Mouse (Mus musculus) adrenal gland, adult (tissue): Measurements from ENCODE around the gene Csad.

Experiments used
- DNase-seq, 2 experiments: peaks; one replicate each; pipeline ENCODE4 v3.0.0; 2022 to 2023; ENCODE audit warnings: low spot score in 1 of 2; ENCODE audit not compliant: inconsistent age in 2 of 2

The Csad gene

GRCm38 (mm10) chr15:102202971-102203834 is 1.3 kb downstream of the Csad start, which contains the start of gene Zfp740:
TSS of gene Zfp740 (plus strand) at chr15:102203249.
- peak; percentile 98 to 99 for DNase-seq

- DNase-seq = peak in 1 of 2 experiments; percentile 44
These were observed 5.7 kb downstream of the Csad start for GRCm38 (mm10) chr15:102198841-102199240.

GRCm38 (mm10) chr15:102195373-102195772 is 9.2 kb downstream of the Csad start:
- DNase-seq = peak in 1 of 2 experiments; percentile 57

- DNase-seq = no peak
These were observed 10.1 kb downstream of the Csad start for GRCm38 (mm10) chr15:102194439-102194838.

- DNase-seq = peak in 1 of 2 experiments; percentile 42
These were observed 10.9 kb downstream of the Csad start for GRCm38 (mm10) chr15:102193652-102194051.

GRCm38 (mm10) chr15:102192820-102193386 is 11.6 kb downstream of the Csad start:
- no peak for DNase-seq

- DNase-seq = peak in 1 of 2 experiments; percentile 35
These were observed 12.2 kb downstream of the Csad start for GRCm38 (mm10) chr15:102192271-102192812.

GRCm38 (mm10) chr15:102191699-102192098 is 12.8 kb downstream of the Csad start:
- peak in 1 of 2 experiments; percentile 26 for DNase-seq

- peak in 1 of 2 experiments; percentile 26 for DNase-seq
These were observed 15.6 kb downstream of the Csad start for GRCm38 (mm10) chr15:102188883-102189282.

GRCm38 (mm10) chr15:102188096-102188495 is 16.4 kb downstream of the Csad start:
- DNase-seq = no peak

- DNase-seq = peak; percentile 63 to 79
These were observed 18.3 kb downstream of the Csad start for GRCm38 (mm10) chr15:102186239-102186638.

GRCm38 (mm10) chr15:102183076-102183475 is 21.4 kb downstream of the Csad start:
- DNase-seq = no peak

- DNase-seq = no peak
These were observed 24.6 kb downstream of the Csad start for GRCm38 (mm10) chr15:102179924-102180323.

GRCm38 (mm10) chr15:102179106-102179505 is 25.4 kb downstream of the Csad start:
- no peak for DNase-seq

- peak; percentile 77 to 94 for DNase-seq
These were observed 26.2 kb downstream of the Csad start for GRCm38 (mm10) chr15:102178279-102178678.

- DNase-seq = peak; percentile 38 to 67
These were observed 27.1 kb downstream of the Csad start for GRCm38 (mm10) chr15:102177417-102177816.

GRCm38 (mm10) chr15:102176571-102177316 is 27.8 kb downstream of the Csad start:
- DNase-seq = peak in 1 of 2 experiments; percentile 67

- peak in 1 of 2 experiments; percentile 65 for DNase-seq
These were observed 28.7 kb downstream of the Csad start for GRCm38 (mm10) chr15:102175736-102176319.

GRCm38 (mm10) chr15:102173581-102173980 is 30.9 kb downstream of the Csad start:
- DNase-seq = no peak

- no peak for DNase-seq
These were observed 35.5 kb downstream of the Csad start for GRCm38 (mm10) chr15:102169064-102169463.

- DNase-seq = peak; percentile 72 to 92
These were observed 36.9 kb downstream of the Csad start for GRCm38 (mm10) chr15:102167620-102168021.
